Mouse (Mus musculus) cerebellum, adult (tissue): ENCODE measurements at regions not wholly inside any gene's neighbourhood (a gene's known extent, or its start where the extent isn't known, plus 50 kb on each side); places are given as distances from the start of the nearest gene placed in this dataset.

Experiments
- ATAC-seq: cut with Nextera tagmentation; 2 replicates; pipeline ENCODE4 v1.9.2; 2017; ENCODE audit warnings: mild to moderate bottlenecking, moderate library complexity, mixed read lengths; ENCODE audit not compliant: insufficient number of reproducible peaks, low FRiP score, low TSS enrichment

DNA sequence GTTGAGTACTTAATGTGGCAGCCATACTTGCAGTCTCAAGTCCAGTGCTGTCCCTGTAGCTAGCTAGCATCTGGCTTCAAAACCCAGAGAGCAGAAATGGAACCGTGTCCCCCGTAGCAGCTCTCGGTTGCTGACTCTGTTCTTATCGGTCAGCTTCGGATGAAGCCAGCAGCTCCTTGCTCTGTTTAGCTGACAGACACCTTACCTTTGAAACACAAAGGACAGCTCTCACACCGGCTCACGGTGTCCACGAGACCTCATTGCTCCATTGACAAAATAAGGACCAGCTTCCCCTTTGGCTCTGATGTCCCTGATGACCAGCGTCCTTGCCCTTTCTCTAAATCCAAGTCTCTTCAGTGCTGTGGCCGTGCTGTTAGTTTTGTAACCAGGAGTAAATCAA, 435.3 kb upstream of the Kif2a start:
- ATAC-seq: no peak

DNA sequence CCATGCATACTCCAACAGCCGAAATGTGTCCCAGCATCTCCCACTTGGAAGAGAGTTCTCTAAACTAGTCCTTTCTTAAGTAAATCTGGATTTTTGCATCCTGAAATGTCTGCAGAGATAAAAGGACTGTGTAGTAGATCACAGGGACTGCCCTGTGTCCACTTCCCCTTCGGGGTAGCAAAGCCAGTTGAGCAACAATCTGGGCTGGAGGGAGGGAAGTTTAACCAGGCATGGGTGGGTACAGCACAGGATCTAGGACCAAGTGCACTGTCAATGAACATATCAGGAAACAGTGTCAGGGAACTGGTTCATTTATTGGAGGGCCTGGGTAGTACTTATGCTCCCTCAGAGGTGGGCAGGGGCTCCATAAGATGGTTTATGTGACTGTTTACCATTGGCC, 434.5 kb upstream of the Kif2a start:
- ATAC-seq: no peak

DNA sequence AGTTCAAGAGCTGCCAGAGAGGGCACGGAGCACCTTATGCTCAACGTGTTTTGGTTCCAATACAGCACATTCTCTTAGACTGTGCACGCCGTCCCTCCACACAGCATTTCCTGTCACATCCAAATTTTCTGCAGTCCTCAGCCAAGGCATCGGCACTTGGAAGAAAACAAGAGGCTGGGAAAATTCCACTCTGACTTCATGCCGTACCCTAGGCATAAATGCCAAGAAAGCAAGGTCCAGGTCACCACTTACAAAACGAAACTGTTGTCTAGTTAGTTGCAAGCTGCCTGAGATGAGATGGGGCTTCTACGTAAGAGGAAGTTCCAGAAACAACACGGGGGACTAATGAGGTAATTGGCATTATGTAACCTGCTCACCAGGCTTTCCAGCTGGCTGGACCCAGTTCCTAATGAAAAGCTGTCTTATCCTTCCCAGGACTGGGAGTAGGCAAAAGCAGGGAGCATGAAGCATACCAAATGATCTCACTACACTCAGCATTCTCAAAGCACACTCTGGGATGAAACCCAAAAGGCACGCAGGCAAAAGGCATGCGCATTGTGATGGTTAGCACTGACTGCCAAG, 427.8 kb upstream of the Kif2a start:
- ATAC-seq: peak; percentile 90

GRCm38 (mm10) chr13:107447813-107448212, 425.9 kb upstream of the Kif2a start:
- no peak for ATAC-seq

DNA sequence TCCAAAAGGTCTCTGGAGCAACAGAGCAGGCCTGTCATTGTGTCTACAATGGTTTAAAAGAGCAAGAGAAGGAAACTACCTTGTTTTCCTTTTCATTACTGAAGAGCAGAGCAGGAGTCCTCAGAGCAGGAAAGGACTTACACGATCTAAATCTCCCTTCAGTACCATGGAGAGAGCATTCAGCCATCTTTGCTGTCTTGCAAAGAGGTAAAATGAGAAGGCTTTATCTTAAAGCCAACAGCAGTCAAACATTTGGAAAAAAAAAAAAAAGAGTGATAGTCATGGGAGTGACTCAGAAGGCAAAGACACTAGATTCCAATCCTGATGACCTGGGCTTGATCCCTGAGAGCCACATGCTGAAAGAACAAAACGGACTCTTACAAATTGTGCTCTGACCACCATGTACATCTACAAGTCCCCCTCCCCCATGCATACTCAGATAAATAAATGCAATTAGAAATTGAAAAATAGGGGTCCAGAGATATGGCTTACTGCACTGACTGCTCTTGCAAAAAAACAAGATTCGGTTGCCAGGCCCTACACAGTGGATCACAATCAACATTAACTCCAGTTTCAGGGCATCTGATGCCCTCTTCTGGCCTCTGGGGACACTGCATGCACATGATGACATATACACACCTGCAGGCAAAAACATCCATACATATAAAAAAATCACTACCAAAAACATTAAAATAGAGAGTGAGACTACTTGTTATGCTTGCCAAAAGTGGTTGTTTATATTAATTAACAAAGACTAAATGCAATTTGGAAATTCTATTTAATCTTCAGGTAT, 397.6 kb upstream of the Kif2a start:
- ATAC-seq: no peak

DNA sequence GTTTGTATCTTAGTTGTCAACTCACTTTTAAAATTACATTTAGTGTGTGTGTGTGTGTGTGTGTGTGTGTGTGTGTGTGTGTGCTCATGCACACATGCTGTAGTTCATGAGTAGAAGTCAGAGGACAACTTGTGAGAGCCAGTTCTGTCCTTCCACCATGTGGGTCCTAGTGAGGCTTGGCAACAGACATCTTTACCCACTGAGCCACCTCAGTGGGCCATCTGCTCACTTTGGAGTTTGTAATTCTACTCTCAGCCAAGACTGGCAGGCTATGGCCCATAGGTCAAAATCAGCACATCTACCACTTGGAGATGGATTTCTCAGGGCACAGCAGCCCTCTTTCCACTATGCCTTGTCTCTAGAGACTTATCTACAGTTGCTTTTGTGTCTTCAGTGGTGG, 388.3 kb upstream of the Kif2a start:
- peak; percentile 85 for ATAC-seq

DNA sequence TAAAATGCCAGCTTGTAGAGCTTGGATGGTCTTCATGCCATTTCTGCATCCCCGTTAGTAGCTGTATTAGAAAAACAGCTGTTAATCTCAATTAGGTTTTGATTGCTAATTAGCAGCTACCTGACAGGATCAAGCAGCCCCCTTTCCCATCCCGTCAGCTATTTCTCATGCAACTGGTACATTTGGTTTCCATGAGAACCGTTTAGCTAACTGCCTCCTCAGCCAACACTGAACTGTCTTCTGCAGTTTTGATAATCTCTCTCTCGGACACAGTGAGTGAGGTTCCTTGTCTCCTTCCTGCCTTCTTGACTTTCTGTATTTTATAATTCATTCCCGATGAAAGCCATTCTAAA, 385.7 kb upstream of the Kif2a start:
- ATAC-seq: no peak

DNA sequence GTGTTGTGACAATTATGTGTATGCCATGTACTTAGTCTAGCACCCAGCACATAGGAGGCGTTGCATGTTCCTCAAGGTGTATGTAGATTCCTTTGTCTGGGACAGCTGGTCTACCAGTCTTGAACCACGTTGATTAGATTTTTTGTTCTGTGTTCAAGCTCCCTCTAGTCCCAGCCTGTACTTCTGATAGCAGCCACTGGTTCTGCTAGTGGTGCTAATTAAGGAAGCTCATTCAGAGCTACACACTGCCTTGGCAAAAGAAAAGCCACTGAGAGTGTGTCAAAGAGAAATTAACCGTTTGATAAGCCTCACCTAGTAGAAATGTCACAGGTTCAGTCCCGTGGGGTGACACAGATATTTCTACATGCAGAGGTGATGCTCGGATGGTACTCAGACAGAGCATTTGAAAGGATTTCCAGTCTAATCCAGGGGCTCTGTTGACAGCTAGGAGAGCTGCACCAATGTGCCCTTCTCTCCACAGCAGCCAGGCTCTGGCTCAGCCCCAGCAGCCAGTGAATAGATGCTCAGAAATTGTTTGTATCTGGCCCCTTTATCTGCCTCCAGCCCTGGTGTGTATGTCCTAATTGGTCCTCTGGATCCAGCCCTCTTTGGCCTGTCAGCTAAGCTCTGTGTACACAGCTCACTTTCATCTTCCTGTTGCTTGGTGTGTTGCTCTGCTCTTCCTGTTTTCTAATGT, 385.2 kb upstream of the Kif2a start:
- ATAC-seq: 0 out of 2 replicates have a peak, but pooled peaks have one; percentile 42

DNA sequence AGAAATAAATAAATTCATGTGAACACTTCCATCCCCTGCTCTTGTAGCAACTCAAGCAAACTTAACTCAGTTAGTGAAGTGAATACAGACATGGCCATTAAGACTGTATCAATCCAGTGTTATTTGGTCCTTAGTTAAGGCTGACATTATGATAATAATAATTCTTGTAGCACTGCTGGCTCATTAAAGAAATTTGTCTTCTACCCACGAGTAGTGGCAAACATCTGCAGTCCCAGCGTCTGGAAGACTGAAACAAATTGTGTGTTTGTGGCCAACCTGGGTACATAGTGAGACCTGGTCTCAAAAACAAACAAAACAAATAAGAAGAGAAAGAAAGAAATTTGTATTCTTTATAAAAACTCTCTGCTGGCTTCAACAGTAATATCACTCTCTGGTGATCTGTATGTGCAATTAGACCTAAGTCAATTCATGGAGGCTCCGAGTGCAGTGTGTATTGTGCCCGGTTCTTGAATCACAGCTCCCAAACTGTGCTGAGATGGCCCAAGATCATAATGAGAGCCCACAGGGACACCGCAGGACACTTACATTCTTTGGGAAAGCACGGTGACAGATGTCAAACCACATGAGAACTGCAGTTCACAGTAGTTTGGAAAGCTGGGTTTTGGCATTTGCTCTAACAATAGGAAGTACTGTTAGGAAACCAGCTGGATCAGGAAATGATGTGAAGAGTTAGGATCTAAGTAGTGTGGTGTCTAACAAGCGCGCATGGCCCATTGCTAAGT, 376.9 kb upstream of the Kif2a start:
- no peak for ATAC-seq

DNA sequence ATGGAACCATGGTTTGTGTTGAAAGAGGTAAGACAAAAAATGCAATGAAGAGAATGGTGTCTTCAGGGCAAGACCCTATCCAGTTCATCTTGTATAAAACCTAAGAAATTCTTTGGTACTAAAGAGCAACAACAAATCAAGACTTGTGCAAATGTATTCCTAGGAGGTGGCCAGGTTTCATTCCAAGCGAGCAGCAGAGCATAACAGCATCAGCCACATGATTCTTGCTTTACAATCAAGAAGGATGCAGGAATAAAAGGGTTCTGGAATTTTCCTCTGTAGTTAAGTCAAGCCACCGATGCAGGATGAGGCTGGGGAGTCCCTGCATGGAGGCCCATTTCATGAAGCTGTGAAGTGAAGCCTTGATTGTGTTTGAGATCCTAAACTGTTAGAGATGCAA, 374.1 kb upstream of the Kif2a start:
- ATAC-seq: no peak

GRCm38 (mm10) chr13:107394451-107394850, 372.5 kb upstream of the Kif2a start:
- ATAC-seq: no peak

DNA sequence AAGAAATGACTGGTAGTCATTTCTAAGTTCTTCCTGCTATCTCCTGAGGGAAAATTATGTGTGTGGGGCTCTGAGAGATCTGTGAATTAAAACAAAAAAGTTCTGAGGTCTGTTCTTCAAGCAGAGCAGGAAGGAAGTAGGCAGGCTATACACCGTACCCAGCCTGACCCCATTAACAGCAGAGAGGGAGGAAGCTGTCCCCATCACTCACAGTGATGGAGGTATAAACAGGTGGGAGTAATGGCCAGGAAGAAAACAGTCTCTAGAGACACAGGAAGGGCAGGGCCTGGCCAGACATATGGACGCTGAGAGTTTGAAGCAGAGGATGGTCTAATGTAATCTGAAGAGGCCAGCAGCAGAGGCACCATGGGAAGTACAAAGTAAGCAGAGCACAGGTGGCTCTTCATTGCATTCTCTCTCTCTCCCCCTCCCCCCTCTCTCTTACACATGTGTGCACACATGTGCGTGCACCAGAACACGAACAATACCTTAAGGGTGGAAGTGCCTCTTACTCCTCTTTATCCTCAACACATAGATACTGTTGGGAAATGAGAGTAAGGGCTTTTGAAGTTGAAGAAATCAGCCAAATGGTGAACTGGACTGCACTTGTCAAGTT, 367.7 kb upstream of the Kif2a start:
- ATAC-seq: no peak

- no peak for ATAC-seq
These were observed 367.1 kb upstream of the Kif2a start for GRCm38 (mm10) chr13:107389074-107389473.

- ATAC-seq: no peak
These were observed 356.1 kb upstream of the Kif2a start for GRCm38 (mm10) chr13:107378076-107378475.

DNA sequence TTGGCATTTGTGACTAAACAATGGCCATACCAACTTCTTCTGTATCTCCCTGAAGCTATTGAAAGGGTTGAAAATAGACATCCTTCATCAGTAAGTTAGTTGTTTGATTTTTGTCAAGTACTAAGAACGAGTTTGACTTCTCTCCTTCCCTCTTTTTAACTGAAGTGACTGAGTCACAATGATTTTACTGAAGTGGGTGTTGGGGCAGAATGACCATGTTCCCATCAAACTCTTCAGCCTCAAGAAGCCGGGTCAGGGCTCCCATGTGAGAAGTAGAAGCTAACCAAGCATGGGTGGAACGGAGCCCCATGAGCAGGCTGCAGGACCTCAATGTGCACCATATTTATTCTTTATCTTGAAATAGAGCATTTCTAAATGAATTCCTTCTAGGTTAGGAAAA, 350.7 kb upstream of the Kif2a start:
- ATAC-seq: no peak

GRCm38 (mm10) chr13:107371616-107372582, 350.0 kb upstream of the Kif2a start:
- ATAC-seq: no peak

- no peak for ATAC-seq
These were observed 345.7 kb upstream of the Kif2a start for GRCm38 (mm10) chr13:107367639-107368038.

GRCm38 (mm10) chr13:107365766-107366165, 343.8 kb upstream of the Kif2a start:
- ATAC-seq: no peak

- ATAC-seq: no peak
These were observed 343.3 kb upstream of the Kif2a start for GRCm38 (mm10) chr13:107365241-107365640.
